Mouse (Mus musculus) CH12.LX (cell line): ENCODE data around the gene Ubiad1.

Experiments used
- CTCF ChIP-seq, 2 experiments: IDR thresholded peaks in 1 of 2; conservative IDR thresholded peaks in 1 of 2; 2 replicates each; pipeline ENCODE4 v1.5.1; 2011 to 2012; ENCODE audit warnings: low read depth in 2 of 2, low read length in 2 of 2, improper control_type of control experiment in 1 of 2, inconsistent platforms in 1 of 2, mild to moderate bottlenecking in 1 of 2, moderate library complexity in 1 of 2
- E2F4 ChIP-seq: IDR thresholded peaks from 2 replicates; pipeline ENCODE4 v1.6.1; 2011; ENCODE audit warnings: low read depth, low read length, improper control_type of control experiment; ENCODE audit not compliant: insufficient replicate concordance
- EP300 ChIP-seq: IDR thresholded peaks from 2 replicates; pipeline ENCODE4 v1.6.1; 2011; ENCODE audit warnings: low read length, improper control_type of control experiment
- MAX ChIP-seq: IDR thresholded peaks from 2 replicates; pipeline ENCODE4 v1.6.1; 2011; ENCODE audit warnings: low read length, improper control_type of control experiment
- NRF1 ChIP-seq: IDR thresholded peaks from 2 replicates; pipeline ENCODE4 v1.6.1; 2014; ENCODE audit warnings: low read depth, mild to moderate bottlenecking, inconsistent platforms, low read length, improper control_type of control experiment, moderate library complexity
- ZKSCAN1 ChIP-seq: IDR thresholded peaks from 2 replicates; pipeline ENCODE4 v1.6.1; 2012; ENCODE audit warnings: low read depth, inconsistent platforms, low read length, improper control_type of control experiment, borderline replicate concordance
- ZNF384 ChIP-seq: IDR thresholded peaks from 2 replicates; pipeline ENCODE4 v1.6.1; 2012; ENCODE audit warnings: low read depth, low read length, improper control_type of control experiment, inconsistent platforms

- TF ChIP-seq CTCF (conservative IDR thresholded peaks at IDR 0.05 in 1 of 2, IDR thresholded peaks at IDR 0.05 in 1 of 2; ENCODE audit: low read depth in 2 of 2, low read length in 2 of 2), result peak in 1 of 2 experiments; percentile 46; a peak in 2 of 4 replicates
- no peak for TF ChIP-seq ZNF384
- TF ChIP-seq MAX, result no peak
- TF ChIP-seq EP300, result no peak
- no peak for TF ChIP-seq ZKSCAN1
- TF ChIP-seq NRF1, result no peak
- TF ChIP-seq E2F4, result no peak
Measured at GRCm38 (mm10) chr4:148389047-148389446, 55.5 kb downstream of the Ubiad1 start.
